Mouse (Mus musculus) mammary gland, adult 2 months (tissue): ENCODE data around the gene Igdcc4. TPM values are rescaled to one million over a fixed set of nuclear protein-coding genes. Genes with fewer than 3 reads are reported as not detected.

Source experiments
- polyA plus RNA-seq: library from polyadenylated mRNA; depleted of rRNA; stranded (reverse); fragments of >200 nt; gene quantifications from 2 replicates; pipeline ENCODE4 v1.2.3, GENCODE M21; 2012; ENCODE audit warnings: low replicate concordance; rRNA removed

The Igdcc4 gene
- polyA plus RNA-seq, result 9.8 and 12.4 TPM in 2 replicates

GRCm38 (mm10) chr9:65100991-65101685, at the start of gene Igdcc4:
Igdcc4 (plus strand) TSS chr9:65101486.

GRCm38 (mm10) chr9:65140936-65141305, 39.6 kb downstream of the Igdcc4 start, which contains the start of gene Igdcc3:
Igdcc3 (plus strand) TSS chr9:65141189.

Other genes starting within 250 kb of the Igdcc4 start
- 0.09 TPM in 1 of 2 replicates, not detected in the other for gene Slc24a1, start 149.9 kb upstream of the Igdcc4 start, polyA plus RNA-seq
- 9.8 and 17.1 TPM in 2 replicates for gene Ints14, start 140.6 kb upstream of the Igdcc4 start, polyA plus RNA-seq
- gene Hacd3, start 79.8 kb upstream of the Igdcc4 start, polyA plus RNA-seq, result 29.3 and 31.6 TPM in 2 replicates
- gene Dpp8, start 69.1 kb upstream of the Igdcc4 start, polyA plus RNA-seq, result 39.8 and 74.5 TPM in 2 replicates
- gene Igdcc3, start 39.7 kb downstream of the Igdcc4 start, polyA plus RNA-seq, result 0.23 and 0.41 TPM in 2 replicates
- 12.2 and 17.1 TPM in 2 replicates for gene Parp16, start 93.9 kb downstream of the Igdcc4 start, polyA plus RNA-seq
- gene Cilp, start 163.7 kb downstream of the Igdcc4 start, polyA plus RNA-seq, result 4.0 and 13.6 TPM in 2 replicates
- 13.6 and 14.2 TPM in 2 replicates for gene Clpx, start 192.8 kb downstream of the Igdcc4 start, polyA plus RNA-seq
- 9.5 and 16.5 TPM in 2 replicates for gene Pdcd7, start 244.6 kb downstream of the Igdcc4 start, polyA plus RNA-seq